Mouse (Mus musculus): ENCODE results near the gene Tbx10.
"Not testable (repeated sequence)": the region's sequence is repeated elsewhere in the genome, so short reads cannot be mapped to it uniquely, and the experiment has no call there.

Gene Tbx10

GRCm38 (mm10) chr19:3992416-3992815 is at the start of gene Tbx10:
Gene Tbx10 (plus strand): TSS chr19:3992752.
- DNase-seq (ENCODE audit: low spot score): no peak

- DNase-seq (ENCODE audit: low spot score): no peak
Measured at GRCm38 (mm10) chr19:3942986-3943735, 49.4 kb upstream of the Tbx10 start.

- DNase-seq (ENCODE audit: low spot score): no peak
Measured at GRCm38 (mm10) chr19:3945872-3946564, 46.5 kb upstream of the Tbx10 start.

- DNase-seq (ENCODE audit: low spot score): peak; percentile 63
Measured at GRCm38 (mm10) chr19:3946715-3947114, 45.8 kb upstream of the Tbx10 start.

- no peak for DNase-seq (ENCODE audit: low spot score)
Measured at GRCm38 (mm10) chr19:3947813-3948212, 44.7 kb upstream of the Tbx10 start.

- no peak for DNase-seq (ENCODE audit: low spot score)
Measured at GRCm38 (mm10) chr19:3948546-3948945, 44.0 kb upstream of the Tbx10 start.

GRCm38 (mm10) chr19:3950331-3950730 is 42.2 kb upstream of the Tbx10 start:
- DNase-seq (ENCODE audit: low spot score): no peak

GRCm38 (mm10) chr19:3951461-3951860 is 41.1 kb upstream of the Tbx10 start:
- no peak for DNase-seq (ENCODE audit: low spot score)

GRCm38 (mm10) chr19:3952099-3952498 is 40.5 kb upstream of the Tbx10 start:
- no peak for DNase-seq (ENCODE audit: low spot score)

- DNase-seq (ENCODE audit: low spot score): no peak
Measured at GRCm38 (mm10) chr19:3955033-3955432, 37.5 kb upstream of the Tbx10 start.

- DNase-seq (ENCODE audit: low spot score): peak; percentile 19
Measured at GRCm38 (mm10) chr19:3955804-3956203, 36.7 kb upstream of the Tbx10 start.

- DNase-seq (ENCODE audit: low spot score): not testable (repeated sequence)
Measured at GRCm38 (mm10) chr19:3957296-3958036, 35.1 kb upstream of the Tbx10 start.

- DNase-seq (ENCODE audit: low spot score): no peak
Measured at GRCm38 (mm10) chr19:3958470-3958869, 34.1 kb upstream of the Tbx10 start, which contains the start of gene Aldh3b3. Gene Aldh3b3 (plus strand): TSS chr19:3958645.

GRCm38 (mm10) chr19:3959030-3959429 is 33.5 kb upstream of the Tbx10 start:
- DNase-seq (ENCODE audit: low spot score): no peak

GRCm38 (mm10) chr19:3960211-3960610 is 32.3 kb upstream of the Tbx10 start:
- no peak for DNase-seq (ENCODE audit: low spot score)

GRCm38 (mm10) chr19:3961805-3962204 is 30.7 kb upstream of the Tbx10 start:
- not testable (repeated sequence) for DNase-seq (ENCODE audit: low spot score)

GRCm38 (mm10) chr19:3962469-3962868 is 30.1 kb upstream of the Tbx10 start:
- DNase-seq (ENCODE audit: low spot score): peak; percentile 12

- no peak for DNase-seq (ENCODE audit: low spot score)
Measured at GRCm38 (mm10) chr19:3964030-3964429, 28.5 kb upstream of the Tbx10 start.

GRCm38 (mm10) chr19:3966330-3967075 is 26.0 kb upstream of the Tbx10 start:
- no peak for DNase-seq (ENCODE audit: low spot score)

GRCm38 (mm10) chr19:3967258-3967657 is 25.3 kb upstream of the Tbx10 start:
- no peak for DNase-seq (ENCODE audit: low spot score)

- no peak for DNase-seq (ENCODE audit: low spot score)
Measured at GRCm38 (mm10) chr19:3972229-3972628, 20.3 kb upstream of the Tbx10 start, which contains the start of gene Aldh3b2. Gene Aldh3b2 (plus strand): TSS chr19:3972328.

- DNase-seq (ENCODE audit: low spot score): not testable (repeated sequence)
Measured at GRCm38 (mm10) chr19:3974608-3975007, 17.9 kb upstream of the Tbx10 start.
